Comparison of ENCODE assay signal across 28 mouse cellular contexts in the genomic region with DNA sequence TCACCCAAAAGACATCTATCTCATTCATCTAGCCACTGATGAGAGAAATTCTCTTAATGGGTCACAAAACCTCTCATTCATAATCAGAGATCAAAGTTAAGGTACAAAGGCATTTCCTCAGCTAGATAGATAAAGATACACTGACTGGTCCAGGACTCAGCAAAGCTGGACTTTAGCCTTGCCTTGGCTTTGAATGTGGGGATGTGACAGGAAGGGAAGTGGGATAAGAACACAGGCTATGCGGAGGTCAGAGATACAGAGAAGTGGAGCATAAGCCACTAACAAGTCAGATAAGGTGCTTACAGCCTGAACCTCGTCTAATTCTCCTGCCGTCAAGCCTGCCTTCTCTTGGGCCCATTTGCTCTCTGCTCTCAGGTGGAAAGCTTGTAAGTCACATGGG. TPM values are rescaled to one million over a fixed set of nuclear protein-coding genes. Genes with fewer than 3 reads are reported as not detected.
DNase-seq lines count a peak whose midpoint lies in the region; ATAC-seq and TF ChIP-seq lines count a peak whose summit lies in the region.
"Had no signal": no experiment of that assay in that cellular context is flagged by ENCODE, and none has a peak within 500 bp of the region (broad histone marks: within the 10 kb centered on the region; RNA-seq: fewer than 3 reads in every experiment).

No protein-coding gene starts in this region.

- H3K4me3 ChIP-seq in MEL (ENCODE audit: control insufficient read depth in 1 of 2, insufficient read depth in 1 of 2, low read depth in 2 of 2, low read length in 2 of 2) = 0 out of 4 replicates have a peak overlapping the region, but pooled peaks of 1 of the 2 experiments have one; percentile 19
- H3K4me3 ChIP-seq in intestine, embryonic 15.5 days (replicated peaks) = no peak overlapping the region
- H3K4me3 ChIP-seq in small intestine, adult 2 months (ENCODE audit: low read depth, low read length) = no peak overlapping the region
- H3K4me3 ChIP-seq: embryonic facial prominence, embryonic 10.5 days; embryonic facial prominence, embryonic 13.5 days; erythroblast, embryonic 14.5 days; forebrain, embryonic 12.5 days; forebrain, embryonic 15.5 days; heart, embryonic 15.5 days; hindbrain, embryonic 10.5 days; hindbrain, embryonic 13.5 days had no signal

- no peaks in the 10 kb centered on the region for H3K9me3 ChIP-seq in MEL (replicated peaks; ENCODE audit: insufficient read depth, low read length)
- no peaks in the 10 kb centered on the region for H3K9me3 ChIP-seq in intestine, embryonic 15.5 days
- H3K9me3 ChIP-seq: embryonic facial prominence, embryonic 10.5 days; embryonic facial prominence, embryonic 13.5 days; forebrain, embryonic 12.5 days; forebrain, embryonic 15.5 days; heart, embryonic 15.5 days; hindbrain, embryonic 10.5 days; hindbrain, embryonic 13.5 days had no signal

- H3K36me3 ChIP-seq in MEL (ENCODE audit: control insufficient read depth in 1 of 2, insufficient read depth in 2 of 2, low read length in 2 of 2) = no peaks in the 10 kb centered on the region
- no peaks in the 10 kb centered on the region for H3K36me3 ChIP-seq in intestine, embryonic 15.5 days
- no peaks in the 10 kb centered on the region for H3K36me3 ChIP-seq in small intestine, adult 2 months (ENCODE audit: control insufficient read depth, insufficient read depth, low read length)
- H3K36me3 ChIP-seq: embryonic facial prominence, embryonic 10.5 days; embryonic facial prominence, embryonic 13.5 days; forebrain, embryonic 12.5 days; forebrain, embryonic 15.5 days; heart, embryonic 15.5 days; hindbrain, embryonic 10.5 days; hindbrain, embryonic 13.5 days had no signal

- no peak for TF ChIP-seq EP300 in MEL (IDR thresholded peaks at IDR 0.05; ENCODE audit: low read depth in 1 of 2, low read length in 2 of 2)

- 0 out of 4 replicates have a peak, but pooled peaks cover 0 to 3% of the 10 kb centered on the region in 2 experiments for H3K4me1 ChIP-seq in MEL (ENCODE audit: control insufficient read depth in 1 of 2, insufficient read depth in 2 of 2, low read length in 2 of 2)
- no peaks in the 10 kb centered on the region for H3K4me1 ChIP-seq in intestine, embryonic 15.5 days (replicated peaks)
- peaks cover 9% of the 10 kb centered on the region for H3K4me1 ChIP-seq in small intestine, adult 2 months (ENCODE audit: control insufficient read depth, insufficient read depth, insufficient read length, low read length)
- H3K4me1 ChIP-seq: embryonic facial prominence, embryonic 10.5 days; embryonic facial prominence, embryonic 13.5 days; forebrain, embryonic 12.5 days; forebrain, embryonic 15.5 days; hindbrain, embryonic 10.5 days; hindbrain, embryonic 13.5 days had no signal

- TF ChIP-seq RAD21 in MEL (IDR thresholded peaks at IDR 0.05; ENCODE audit: low read depth, low read length) = no peak

- no peak overlapping the region for H3K9ac ChIP-seq in MEL (ENCODE audit: control insufficient read depth, low read depth, low read length, poor library complexity, severe bottlenecking)
- no peak overlapping the region for H3K9ac ChIP-seq in intestine, embryonic 15.5 days
- H3K9ac ChIP-seq: embryonic facial prominence, embryonic 13.5 days; forebrain, embryonic 12.5 days; forebrain, embryonic 15.5 days; heart, embryonic 15.5 days; hindbrain, embryonic 13.5 days had no signal

- WGBS in intestine, embryonic 15.5 days = 59% methylated on average over 3 of the region's 3 CpGs
- WGBS in small intestine, adult 2 months = 14% methylated on average over 3 of the region's 3 CpGs

- peak; percentile 92 for ATAC-seq in intestine, embryonic 15.5 days
- ATAC-seq: CD4-positive, CD25-positive, alpha-beta regulatory T cell, adult 4 months; forebrain, embryonic 15.5 days; hindbrain, embryonic 16.5 days; Patski had no signal

- no peak overlapping the region for H3K27ac ChIP-seq in MEL (ENCODE audit: control insufficient read depth, low read depth, low read length)
- H3K27ac ChIP-seq in intestine, embryonic 15.5 days = no peak overlapping the region
- H3K27ac ChIP-seq in small intestine, adult 2 months (ENCODE audit: insufficient read depth, low read depth, low read length) = peak overlapping the region; percentile 63
- H3K27ac ChIP-seq: embryonic facial prominence, embryonic 10.5 days; embryonic facial prominence, embryonic 13.5 days; forebrain, embryonic 12.5 days; forebrain, embryonic 15.5 days; heart, embryonic 15.5 days; hindbrain, embryonic 10.5 days; hindbrain, embryonic 13.5 days had no signal

- H3K79me2 ChIP-seq in MEL (ENCODE audit: control insufficient read depth, insufficient read depth, low read length, poor library complexity) = no peaks in the 10 kb centered on the region

- H3K27me3 ChIP-seq in MEL (ENCODE audit: control insufficient read depth in 1 of 2, insufficient read depth in 2 of 2, low read length in 2 of 2) = peaks cover 2 to 9% of the 10 kb centered on the region in 2 experiments
- no peaks in the 10 kb centered on the region for H3K27me3 ChIP-seq in intestine, embryonic 15.5 days (replicated peaks)
- no peaks in the 10 kb centered on the region for H3K27me3 ChIP-seq in small intestine, adult 2 months (ENCODE audit: control insufficient read depth, insufficient read depth, low read length)
- H3K27me3 ChIP-seq: embryonic facial prominence, embryonic 13.5 days; forebrain, embryonic 12.5 days; forebrain, embryonic 15.5 days; heart, embryonic 15.5 days; hindbrain, embryonic 13.5 days; Patski had no signal

- TF ChIP-seq CTCF in MEL (IDR thresholded peaks at IDR 0.05 in 2 of 3, conservative IDR thresholded peaks at IDR 0.05 in 1 of 3; ENCODE audit: control insufficient read depth in 1 of 3, insufficient read depth in 1 of 3, low read depth in 2 of 3, low read length in 3 of 3, poor library complexity in 1 of 3, severe bottlenecking in 1 of 3) = no peak
- no peak for TF ChIP-seq CTCF in small intestine, adult 2 months (IDR thresholded peaks at IDR 0.05; ENCODE audit: extremely low read depth, insufficient read length, insufficient replicate concordance, low read depth, low read length)

- peak; percentile 14 for DNase-seq in MEL (ENCODE audit: low read depth, low spot score)
- no peak for DNase-seq in adrenal gland, adult (ENCODE audit: inconsistent age in 2 of 2, low spot score in 1 of 2)
- DNase-seq in MN1 (ENCODE audit: low spot score) = no peak
- DNase-seq in urinary bladder, adult 2 months (ENCODE audit: low spot score) = no peak
- DNase-seq: adrenal gland, adult 2 months; adrenal gland, postnatal 14 days; cerebellum, adult 11-12 months; cerebellum, adult 8-10 months; cerebellum, postnatal 10 days; cerebellum, postnatal 36 days; embryo, embryonic 11 days; gastrocnemius, postnatal 36 days; heart, postnatal 10 days; heart, postnatal 36 days had no signal

- TF ChIP-seq POLR2A in MEL (IDR thresholded peaks at IDR 0.05; ENCODE audit: control insufficient read depth in 1 of 2, insufficient read depth in 1 of 2, low read depth in 1 of 2, low read length in 2 of 2, poor library complexity in 1 of 2) = no peak
- TF ChIP-seq POLR2A in small intestine, adult 2 months (IDR thresholded peaks at IDR 0.05; ENCODE audit: low read depth, low read length) = no peak

- H3K4me2 ChIP-seq in intestine, embryonic 15.5 days (replicated peaks) = no peak overlapping the region
- H3K4me2 ChIP-seq: embryonic facial prominence, embryonic 13.5 days; forebrain, embryonic 12.5 days; forebrain, embryonic 15.5 days; heart, embryonic 11.5 days; heart, embryonic 15.5 days; hindbrain, embryonic 13.5 days had no signal

TF ChIP-seq in MEL, 35 proteins besides CTCF, POLR2A, EP300 and RAD21:
- no peak for TF ChIP-seq USF1 (IDR thresholded peaks at IDR 0.05; ENCODE audit: low read depth, low read length)
- TF ChIP-seq UBTF (IDR thresholded peaks at IDR 0.05; ENCODE audit: borderline replicate concordance, insufficient read depth, low read depth, low read length) = no peak
- TF ChIP-seq MYB (IDR thresholded peaks at IDR 0.05; ENCODE audit: low read depth, low read length) = no peak
- TF ChIP-seq TBP (IDR thresholded peaks at IDR 0.05; ENCODE audit: low read depth, low read length) = no peak
- TF ChIP-seq SIN3A (IDR thresholded peaks at IDR 0.05; ENCODE audit: low read length) = no peak

RNA-seq across cellular contexts. Expression of a gene that starts 50.0 kb away (rescaled TPM):
- 10.7 and 10.9 TPM in 2 replicates for total RNA-seq in MEL (2012; rRNA removed)
- 10 to 100 TPM in 1 of 2 experiments, not detected in 1; 13.3 TPM for polyA plus RNA-seq in MEL (2012; ENCODE audit: insufficient read depth in 1 of 2, insufficient read length in 2 of 2, low read depth in 1 of 2, low replicate concordance in 2 of 2, missing spikeins in 1 of 2)
- polyA plus RNA-seq in intestine, embryonic 15.5 days (2015; fragmentation: Nextera tagmentation; extraction: Ambion mirVana) = 9.0 and 10.9 TPM in 2 replicates
- 12.6 and 26.8 TPM in 2 replicates for polyA plus RNA-seq in small intestine, adult 2 months (2012; rRNA removed)
- polyA plus RNA-seq in urinary bladder, adult 2 months (2012; rRNA removed) = 14.7 and 17.7 TPM in 2 replicates
